Mouse (Mus musculus): ENCODE measurements at regions not wholly inside any gene's neighbourhood (a gene's known extent, or its start where the extent isn't known, plus 50 kb on each side); places are given as distances from the start of the nearest gene placed in this dataset.

GRCm38 (mm10) chr8:118001138-118001537, 199.4 kb upstream of the Mphosph6 start:
- TF ChIP-seq GATA1 (IDR thresholded peaks at IDR 0.05; ENCODE audit: borderline replicate concordance, low read length) (no peak), FLI1 (IDR thresholded peaks at IDR 0.05; ENCODE audit: low read length) (no peak)

Measured in megakaryocyte, embryonic 14.5 days (primary cell).